Mouse (Mus musculus) liver, embryonic 11.5 days (tissue): ENCODE measurements around the gene 5830473C10Rik. TPM values are rescaled to one million over a fixed set of nuclear protein-coding genes. Genes with fewer than 3 reads are reported as not detected.

Experiments used
- ATAC-seq: fragments of 200-750 bp; cut with Nextera tagmentation; replicated peaks from 2 replicates; pipeline ENCODE4 v1.8.0; 2017; ENCODE audit warnings: moderate number of reproducible peaks, mild to moderate bottlenecking, moderate TSS enrichment, moderate library complexity; ENCODE audit not compliant: low FRiP score
- DNase-seq: peaks from one replicate; pipeline ENCODE4 v3.0.0-alpha.2; 2017; ENCODE audit warnings: low spot score
- H3K27ac ChIP-seq: fragments of 300-500 bp; sonication (generic); 2 replicates; pipeline ENCODE4 v1.5.1; 2014; ENCODE audit warnings: mild to moderate bottlenecking, low read depth, low read length, control low read depth
- H3K27me3 ChIP-seq: fragments of 300-500 bp; sonication (generic); replicated peaks from 2 replicates; pipeline ENCODE4 v1.6.1; 2014; ENCODE audit warnings: low read length, mixed read lengths; ENCODE audit not compliant: control insufficient read depth, insufficient read depth
- H3K36me3 ChIP-seq: fragments of 300-500 bp; sonication (generic); 2 replicates; pipeline ENCODE4 v1.6.1; 2014; ENCODE audit warnings: mild to moderate bottlenecking, low read length, moderate library complexity, mixed read lengths; ENCODE audit not compliant: control insufficient read depth, insufficient read depth
- H3K4me1 ChIP-seq: fragments of 300-500 bp; sonication (generic); replicated peaks from 2 replicates; pipeline ENCODE4 v1.6.1; 2014; ENCODE audit warnings: low read length, mixed read lengths; ENCODE audit not compliant: control insufficient read depth, insufficient read depth
- H3K4me2 ChIP-seq: fragments of 300-500 bp; sonication (generic); 2 replicates; pipeline ENCODE4 v1.6.1; 2014; ENCODE audit warnings: mild to moderate bottlenecking, control low read depth, moderate library complexity
- H3K4me3 ChIP-seq: fragments of 300-500 bp; sonication (generic); 2 replicates; pipeline ENCODE4 v1.5.1; 2014; ENCODE audit warnings: low read depth, low read length, control low read depth
- H3K9ac ChIP-seq: fragments of 300-500 bp; sonication (generic); 2 replicates; pipeline ENCODE4 v1.6.1; 2014; ENCODE audit warnings: low read depth, low read length, control low read depth
- H3K9me3 ChIP-seq: fragments of 300-500 bp; sonication (generic); 2 replicates; pipeline ENCODE4 v1.6.1; 2016; ENCODE audit warnings: low read length, inconsistent platforms, mixed read lengths; ENCODE audit not compliant: control insufficient read depth
- WGBS: fragments of 180-500 bp; shearing (Covaris S2); extraction: QIAGEN DNeasy Blood & Tissue Kit; methylation state at CpG from one replicate; pipeline ENCODE4 v1.1.7; 2014; 5-methylcytosine and 5-hydroxymethylcytosine counted together
- polyA plus RNA-seq: library from polyadenylated mRNA; unstranded; fragments of >200 nt; fragmentation: Nextera tagmentation; extraction: Ambion mirVana; gene quantifications from 2 replicates; pipeline ENCODE4 v1.2.1, GENCODE M21; 2014

The 5830473C10Rik gene
- polyA plus RNA-seq, 1 experiment from 2014 or later = 0.19 TPM

- H3K4me3 ChIP-seq = no peak overlapping the region
- H3K4me2 ChIP-seq = no peak overlapping the region
- no peaks in the 10 kb centered on the region for H3K27me3 ChIP-seq
- ATAC-seq = no peak
- no peak overlapping the region for H3K9ac ChIP-seq
- H3K4me1 ChIP-seq = no peaks in the 10 kb centered on the region
- 79% methylated on average over 4 of the region's 4 CpGs for WGBS
- H3K27ac ChIP-seq = no peak overlapping the region
- DNase-seq = no peak
- no peaks in the 10 kb centered on the region for H3K36me3 ChIP-seq
- no peaks in the 10 kb centered on the region for H3K9me3 ChIP-seq
Observed at GRCm38 (mm10) chr5:90564161-90564560, 3.3 kb downstream of the 5830473C10Rik start.

GRCm38 (mm10) chr5:90565205-90565604, 4.3 kb downstream of the 5830473C10Rik start:
- Histone ChIP-seq H3K27me3 (no peaks in the 10 kb centered on the region), H3K27ac (no peak overlapping the region), H3K4me2 (no peak overlapping the region), H3K4me1 (no peaks in the 10 kb centered on the region), H3K9ac (no peak overlapping the region), H3K36me3 (no peaks in the 10 kb centered on the region), H3K9me3 (no peaks in the 10 kb centered on the region), H3K4me3 (no peak overlapping the region)
- no peak for ATAC-seq
- 77% methylated on average over 6 of the region's 6 CpGs for WGBS
- no peak for DNase-seq

- Histone ChIP-seq H3K4me1 (no peaks in the 10 kb centered on the region), H3K4me2 (no peak overlapping the region), H3K27me3 (no peaks in the 10 kb centered on the region), H3K9me3 (no peaks in the 10 kb centered on the region), H3K36me3 (no peaks in the 10 kb centered on the region), H3K9ac (no peak overlapping the region), H3K27ac (peak overlapping the region; percentile 19; the same call in 1 of the 2 replicates), H3K4me3 (no peak overlapping the region)
- DNase-seq = no peak
- 65% methylated on average over 5 of the region's 5 CpGs for WGBS
- ATAC-seq = no peak
Observed at GRCm38 (mm10) chr5:90567788-90568187, 6.9 kb downstream of the 5830473C10Rik start.

- Histone ChIP-seq H3K4me3 (no peak overlapping the region), H3K27me3 (no peaks in the 10 kb centered on the region), H3K4me2 (no peak overlapping the region), H3K36me3 (no peaks in the 10 kb centered on the region), H3K27ac (no peak overlapping the region), H3K9ac (no peak overlapping the region), H3K9me3 (no peaks in the 10 kb centered on the region), H3K4me1 (no peaks in the 10 kb centered on the region)
- DNase-seq (no peak), ATAC-seq (0 out of 2 replicates have a peak, but pooled peaks have one; percentile 45)
Observed at GRCm38 (mm10) chr5:90568338-90568737, 7.4 kb downstream of the 5830473C10Rik start.

- no peak for ATAC-seq
- Histone ChIP-seq H3K4me1 (no peaks in the 10 kb centered on the region), H3K27me3 (no peaks in the 10 kb centered on the region), H3K27ac (no peak overlapping the region), H3K4me2 (no peak overlapping the region), H3K4me3 (no peak overlapping the region), H3K36me3 (no peaks in the 10 kb centered on the region), H3K9ac (no peak overlapping the region), H3K9me3 (no peaks in the 10 kb centered on the region)
- DNase-seq = no peak
- 56% methylated on average over 3 of the region's 3 CpGs for WGBS
Observed at GRCm38 (mm10) chr5:90571216-90571615, 10.3 kb downstream of the 5830473C10Rik start.

GRCm38 (mm10) chr5:90577751-90578150, 16.8 kb downstream of the 5830473C10Rik start:
- Histone ChIP-seq H3K36me3 (no peaks in the 10 kb centered on the region), H3K4me1 (no peaks in the 10 kb centered on the region), H3K27me3 (no peaks in the 10 kb centered on the region), H3K27ac (no peak overlapping the region), H3K9ac (no peak overlapping the region), H3K9me3 (no peaks in the 10 kb centered on the region), H3K4me2 (no peak overlapping the region), H3K4me3 (no peak overlapping the region)
- ATAC-seq (no peak), DNase-seq (no peak)
- WGBS = 70% methylated on average over 9 of the region's 9 CpGs

- DNase-seq = no peak
- no peak overlapping the region for H3K9ac ChIP-seq
- H3K27me3 ChIP-seq = no peaks in the 10 kb centered on the region
- WGBS = 83% methylated on average over 9 of the region's 9 CpGs
- no peak overlapping the region for H3K4me2 ChIP-seq
- H3K36me3 ChIP-seq = no peaks in the 10 kb centered on the region
- no peak for ATAC-seq
- H3K4me3 ChIP-seq = no peak overlapping the region
- no peaks in the 10 kb centered on the region for H3K9me3 ChIP-seq
- H3K4me1 ChIP-seq = no peaks in the 10 kb centered on the region
- H3K27ac ChIP-seq = no peak overlapping the region
Observed at GRCm38 (mm10) chr5:90579556-90579955, 18.6 kb downstream of the 5830473C10Rik start.

- Histone ChIP-seq H3K9me3 (no peaks in the 10 kb centered on the region), H3K4me2 (no peak overlapping the region), H3K36me3 (no peaks in the 10 kb centered on the region), H3K4me3 (no peak overlapping the region), H3K9ac (no peak overlapping the region), H3K4me1 (no peaks in the 10 kb centered on the region), H3K27me3 (no peaks in the 10 kb centered on the region), H3K27ac (no peak overlapping the region)
- ATAC-seq (no peak), DNase-seq (no peak)
- 70% methylated on average over 6 of the region's 6 CpGs for WGBS
Observed at GRCm38 (mm10) chr5:90582179-90582578, 21.3 kb downstream of the 5830473C10Rik start.

- no peak for ATAC-seq
- 75% methylated on average over 7 of the region's 7 CpGs for WGBS
- DNase-seq = no peak
- Histone ChIP-seq H3K9me3 (no peaks in the 10 kb centered on the region), H3K4me1 (no peaks in the 10 kb centered on the region), H3K4me2 (no peak overlapping the region), H3K9ac (no peak overlapping the region), H3K27me3 (no peaks in the 10 kb centered on the region), H3K27ac (no peak overlapping the region), H3K4me3 (no peak overlapping the region), H3K36me3 (no peaks in the 10 kb centered on the region)
Observed at GRCm38 (mm10) chr5:90584799-90585198, 23.9 kb downstream of the 5830473C10Rik start.
